Mouse (Mus musculus): ENCODE measurements around the gene Grik2. TPM values are rescaled to one million over a fixed set of nuclear protein-coding genes. Genes with fewer than 3 reads are reported as not detected.
A peak's percentile ranks its signal among the peaks of the same experiment; 100 is the strongest.
"Not testable (repeated sequence)": the region's sequence is repeated elsewhere in the genome, so short reads cannot be mapped to it uniquely, and the experiment has no call there.

Gene Grik2
- polyA plus RNA-seq, 1 experiment from 2014 or later = 7.8 TPM

- Histone ChIP-seq H3K4me1 (ENCODE audit: control insufficient read depth, insufficient read depth, low read length) (no peaks in the 10 kb centered on the region), H3K36me3 (ENCODE audit: control insufficient read depth, insufficient read depth, low read length) (no peaks in the 10 kb centered on the region), H3K27ac (ENCODE audit: low read depth, low read length) (no peak overlapping the region), H3K9me3 (ENCODE audit: control insufficient read depth, low read length) (no peaks in the 10 kb centered on the region), H3K27me3 (ENCODE audit: control insufficient read depth, insufficient read depth, low read length) (no peaks in the 10 kb centered on the region), H3K9ac (ENCODE audit: low read length) (no peak overlapping the region), H3K4me3 (ENCODE audit: low read depth, low read length) (no peak overlapping the region), H3K4me2 (ENCODE audit: low read depth) (no peak overlapping the region)
- DNase-seq (ENCODE audit: low spot score) (no peak), ATAC-seq (ENCODE audit: insufficient read depth, low FRiP score, low TSS enrichment) (no peak)
- 74% methylated on average over 2 of the region's 2 CpGs for WGBS
Measured at GRCm38 (mm10) chr10:49381852-49382251, 406.7 kb downstream of the Grik2 start.

- H3K4me1 ChIP-seq (ENCODE audit: control insufficient read depth, insufficient read depth, low read length) = no peaks in the 10 kb centered on the region
- ATAC-seq (ENCODE audit: insufficient read depth, low FRiP score, low TSS enrichment) = no peak
- H3K4me2 ChIP-seq (ENCODE audit: low read depth) = no peak overlapping the region
- H3K9ac ChIP-seq (ENCODE audit: low read length) = no peak overlapping the region
- no peaks in the 10 kb centered on the region for H3K27me3 ChIP-seq (ENCODE audit: control insufficient read depth, insufficient read depth, low read length)
- no peak for DNase-seq (ENCODE audit: low spot score)
- no peaks in the 10 kb centered on the region for H3K36me3 ChIP-seq (ENCODE audit: control insufficient read depth, insufficient read depth, low read length)
- no peak overlapping the region for H3K4me3 ChIP-seq (ENCODE audit: low read depth, low read length)
- WGBS = 92% methylated on average over 2 of the region's 2 CpGs
- H3K9me3 ChIP-seq (ENCODE audit: control insufficient read depth, low read length) = no peaks in the 10 kb centered on the region
- H3K27ac ChIP-seq (ENCODE audit: low read depth, low read length) = no peak overlapping the region
Measured at GRCm38 (mm10) chr10:49368601-49369000, 420.0 kb downstream of the Grik2 start.

- Histone ChIP-seq H3K4me2 (ENCODE audit: low read depth) (no peak overlapping the region), H3K27ac (ENCODE audit: low read depth, low read length) (no peak overlapping the region), H3K4me3 (ENCODE audit: low read depth, low read length) (no peak overlapping the region), H3K9me3 (ENCODE audit: control insufficient read depth, low read length) (no peaks in the 10 kb centered on the region), H3K9ac (ENCODE audit: low read length) (no peak overlapping the region), H3K36me3 (ENCODE audit: control insufficient read depth, insufficient read depth, low read length) (no peaks in the 10 kb centered on the region), H3K4me1 (ENCODE audit: control insufficient read depth, insufficient read depth, low read length) (no peaks in the 10 kb centered on the region), H3K27me3 (ENCODE audit: control insufficient read depth, insufficient read depth, low read length) (no peaks in the 10 kb centered on the region)
- ATAC-seq (ENCODE audit: insufficient read depth, low FRiP score, low TSS enrichment) (no peak), DNase-seq (ENCODE audit: low spot score) (no peak)
Measured at GRCm38 (mm10) chr10:49365262-49365661, 423.3 kb downstream of the Grik2 start.

- no peaks in the 10 kb centered on the region for H3K4me1 ChIP-seq (ENCODE audit: control insufficient read depth, insufficient read depth, low read length)
- H3K27ac ChIP-seq (ENCODE audit: low read depth, low read length) = no peak overlapping the region
- H3K27me3 ChIP-seq (ENCODE audit: control insufficient read depth, insufficient read depth, low read length) = no peaks in the 10 kb centered on the region
- H3K36me3 ChIP-seq (ENCODE audit: control insufficient read depth, insufficient read depth, low read length) = no peaks in the 10 kb centered on the region
- H3K9ac ChIP-seq (ENCODE audit: low read length) = no peak overlapping the region
- ATAC-seq (ENCODE audit: insufficient read depth, low FRiP score, low TSS enrichment) (peak; percentile 89), DNase-seq (ENCODE audit: low spot score) (peak; percentile 43)
- no peak overlapping the region for H3K4me2 ChIP-seq (ENCODE audit: low read depth)
- no peak overlapping the region for H3K4me3 ChIP-seq (ENCODE audit: low read depth, low read length)
- no peaks in the 10 kb centered on the region for H3K9me3 ChIP-seq (ENCODE audit: control insufficient read depth, low read length)
Measured at GRCm38 (mm10) chr10:49322413-49322812, 466.2 kb downstream of the Grik2 start.

GRCm38 (mm10) chr10:49319880-49320279 lies 468.7 kb downstream of the Grik2 start:
- Histone ChIP-seq H3K4me1 (ENCODE audit: control insufficient read depth, insufficient read depth, low read length) (no peaks in the 10 kb centered on the region), H3K4me2 (ENCODE audit: low read depth) (no peak overlapping the region), H3K9me3 (ENCODE audit: control insufficient read depth, low read length) (no peaks in the 10 kb centered on the region), H3K27me3 (ENCODE audit: control insufficient read depth, insufficient read depth, low read length) (no peaks in the 10 kb centered on the region), H3K4me3 (ENCODE audit: low read depth, low read length) (no peak overlapping the region), H3K27ac (ENCODE audit: low read depth, low read length) (no peak overlapping the region), H3K9ac (ENCODE audit: low read length) (no peak overlapping the region), H3K36me3 (ENCODE audit: control insufficient read depth, insufficient read depth, low read length) (no peaks in the 10 kb centered on the region)
- no peak for ATAC-seq (ENCODE audit: insufficient read depth, low FRiP score, low TSS enrichment)
- DNase-seq (ENCODE audit: low spot score) = no peak
- WGBS = 89% methylated on average over 2 of the region's 2 CpGs

GRCm38 (mm10) chr10:49256247-49256939 lies 532.2 kb downstream of the Grik2 start:
- H3K4me2 ChIP-seq (ENCODE audit: low read depth) = no peak overlapping the region
- H3K27ac ChIP-seq (ENCODE audit: low read depth, low read length) = peak overlapping the region; percentile 53; the same call in 1 of the 2 replicates
- DNase-seq (ENCODE audit: low spot score) = no peak
- no peak overlapping the region for H3K4me3 ChIP-seq (ENCODE audit: low read depth, low read length)
- WGBS = 17% methylated on average over 2 of the region's 2 CpGs
- H3K9me3 ChIP-seq (ENCODE audit: control insufficient read depth, low read length) = no peaks in the 10 kb centered on the region
- H3K4me1 ChIP-seq (ENCODE audit: control insufficient read depth, insufficient read depth, low read length) = no peaks in the 10 kb centered on the region; the same call in 1 of the 2 replicates
- no peaks in the 10 kb centered on the region for H3K27me3 ChIP-seq (ENCODE audit: control insufficient read depth, insufficient read depth, low read length)
- no peak overlapping the region for H3K9ac ChIP-seq (ENCODE audit: low read length)
- ATAC-seq (ENCODE audit: insufficient read depth, low FRiP score, low TSS enrichment) = peak; percentile 63
- H3K36me3 ChIP-seq (ENCODE audit: control insufficient read depth, insufficient read depth, low read length) = no peaks in the 10 kb centered on the region

GRCm38 (mm10) chr10:49237356-49237755 lies 551.2 kb downstream of the Grik2 start:
- ATAC-seq (ENCODE audit: insufficient read depth, low FRiP score, low TSS enrichment); H3K36me3 ChIP-seq (ENCODE audit: control insufficient read depth, insufficient read depth, low read length); H3K9ac ChIP-seq (ENCODE audit: low read length); DNase-seq (ENCODE audit: low spot score); H3K27me3 ChIP-seq (ENCODE audit: control insufficient read depth, insufficient read depth, low read length); H3K4me2 ChIP-seq (ENCODE audit: low read depth); H3K9me3 ChIP-seq (ENCODE audit: control insufficient read depth, low read length); H3K27ac ChIP-seq (ENCODE audit: low read depth, low read length); H3K4me1 ChIP-seq (ENCODE audit: control insufficient read depth, insufficient read depth, low read length); H3K4me3 ChIP-seq (ENCODE audit: low read depth, low read length): not testable (repeated sequence)
- WGBS = 80% methylated on average over 5 of the region's 6 CpGs

- ATAC-seq (ENCODE audit: insufficient read depth, low FRiP score, low TSS enrichment); H3K9ac ChIP-seq (ENCODE audit: low read length): not testable (repeated sequence)
Measured at GRCm38 (mm10) chr10:49236844-49237243, 551.7 kb downstream of the Grik2 start.

GRCm38 (mm10) chr10:49220096-49220495 lies 568.5 kb downstream of the Grik2 start:
- Histone ChIP-seq H3K27ac (ENCODE audit: low read depth, low read length) (no peak overlapping the region), H3K9ac (ENCODE audit: low read length) (no peak overlapping the region), H3K36me3 (ENCODE audit: control insufficient read depth, insufficient read depth, low read length) (no peaks in the 10 kb centered on the region), H3K4me2 (ENCODE audit: low read depth) (no peak overlapping the region), H3K27me3 (ENCODE audit: control insufficient read depth, insufficient read depth, low read length) (no peaks in the 10 kb centered on the region), H3K4me3 (ENCODE audit: low read depth, low read length) (no peak overlapping the region), H3K9me3 (ENCODE audit: control insufficient read depth, low read length) (no peaks in the 10 kb centered on the region), H3K4me1 (ENCODE audit: control insufficient read depth, insufficient read depth, low read length) (no peaks in the 10 kb centered on the region)
- ATAC-seq (ENCODE audit: insufficient read depth, low FRiP score, low TSS enrichment) (0 out of 2 replicates have a peak, but pooled peaks have one; percentile 41), DNase-seq (ENCODE audit: low spot score) (no peak)
- 48% methylated on average over 1 of the region's 1 CpGs for WGBS

More at GRCm38 (mm10) chr10:49236844-49237243, 551.7 kb downstream of the Grik2 start:
- not testable (repeated sequence) for H3K4me1 ChIP-seq (ENCODE audit: control insufficient read depth, insufficient read depth, low read length); H3K27ac ChIP-seq (ENCODE audit: low read depth, low read length); DNase-seq (ENCODE audit: low spot score); H3K4me2 ChIP-seq (ENCODE audit: low read depth); H3K4me3 ChIP-seq (ENCODE audit: low read depth, low read length); H3K27me3 ChIP-seq (ENCODE audit: control insufficient read depth, insufficient read depth, low read length); H3K9me3 ChIP-seq (ENCODE audit: control insufficient read depth, low read length); H3K36me3 ChIP-seq (ENCODE audit: control insufficient read depth, insufficient read depth, low read length)
